Mouse (Mus musculus): ENCODE data around the gene D630045J12Rik. TPM values are rescaled to one million over a fixed set of nuclear protein-coding genes. Genes with fewer than 3 reads are reported as not detected.

The D630045J12Rik gene
- polyA plus RNA-seq, 1 experiment from 2014 or later, result 6.2 TPM

DNA sequence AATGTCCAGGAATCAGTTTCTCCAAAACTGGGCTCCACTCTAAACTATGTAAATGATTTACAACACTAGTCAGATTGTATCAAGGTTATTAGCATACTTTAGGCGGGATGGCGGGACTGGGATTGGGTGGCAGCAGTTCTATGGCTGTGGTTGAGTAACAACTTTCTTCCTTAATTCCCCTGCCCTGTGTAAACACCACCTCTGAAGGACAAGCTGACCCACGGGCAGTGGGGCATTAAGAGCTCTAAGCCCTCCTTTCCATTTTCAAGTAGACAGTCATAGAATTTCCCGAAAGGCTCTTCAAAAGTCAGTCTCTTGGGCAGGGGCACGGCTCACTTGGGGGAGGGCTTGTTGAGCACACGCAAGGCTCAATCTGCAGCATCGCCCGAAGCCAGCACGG is 142.9 kb downstream of the D630045J12Rik start:
- WGBS, result 66% methylated on average over 9 of the region's 9 CpGs
- no peak for ATAC-seq (ENCODE audit: insufficient number of reproducible peaks, low FRiP score, low TSS enrichment, low read depth)

DNA sequence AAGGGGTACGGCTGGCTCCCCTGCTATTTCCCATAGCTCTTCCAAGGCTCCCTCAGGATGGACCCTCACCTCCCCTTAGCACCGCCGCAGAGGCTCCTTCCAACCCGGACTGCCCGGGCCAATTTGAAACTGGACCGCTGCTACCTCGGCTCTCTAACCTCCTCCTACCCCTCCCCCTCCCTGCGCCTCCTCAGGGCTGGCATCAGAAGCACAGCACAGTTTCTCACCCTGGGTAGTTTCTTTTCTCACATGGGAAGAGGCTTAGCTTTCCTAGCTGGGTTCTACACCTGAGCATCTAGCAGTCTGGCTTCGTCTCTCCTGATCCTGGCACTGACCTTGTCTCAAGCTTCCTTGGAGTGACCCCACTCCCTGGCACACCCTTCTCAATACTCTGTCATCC is 143.9 kb downstream of the D630045J12Rik start:
- 13% methylated on average over 9 of the region's 9 CpGs for WGBS
- Histone ChIP-seq H3K27me3 (no peaks in the 10 kb centered on the region), H3K4me3 (replicated peaks) (peak overlapping the region; percentile 11; the same call in 1 of the 2 replicates), H3K4me2 (replicated peaks) (peak overlapping the region; percentile 24; the same call in 1 of the 2 replicates), H3K4me1 (peaks cover 9% of the 10 kb centered on the region; the same call in 1 of the 2 replicates), H3K9me3 (replicated peaks) (no peaks in the 10 kb centered on the region), H3K27ac (replicated peaks) (no peak overlapping the region), H3K9ac (no peak overlapping the region), H3K36me3 (no peaks in the 10 kb centered on the region)
- no peak for ATAC-seq (ENCODE audit: insufficient number of reproducible peaks, low FRiP score, low TSS enrichment, low read depth)

More for the DNA sequence above, 142.9 kb downstream of the D630045J12Rik start:
- Histone ChIP-seq H3K4me1 (peaks cover 9% of the 10 kb centered on the region; the same call in 1 of the 2 replicates), H3K27me3 (no peaks in the 10 kb centered on the region), H3K9me3 (replicated peaks) (no peaks in the 10 kb centered on the region), H3K27ac (replicated peaks) (no peak overlapping the region), H3K36me3 (no peaks in the 10 kb centered on the region), H3K4me3 (replicated peaks) (no peak overlapping the region), H3K9ac (no peak overlapping the region), H3K4me2 (replicated peaks) (no peak overlapping the region)

DNA sequence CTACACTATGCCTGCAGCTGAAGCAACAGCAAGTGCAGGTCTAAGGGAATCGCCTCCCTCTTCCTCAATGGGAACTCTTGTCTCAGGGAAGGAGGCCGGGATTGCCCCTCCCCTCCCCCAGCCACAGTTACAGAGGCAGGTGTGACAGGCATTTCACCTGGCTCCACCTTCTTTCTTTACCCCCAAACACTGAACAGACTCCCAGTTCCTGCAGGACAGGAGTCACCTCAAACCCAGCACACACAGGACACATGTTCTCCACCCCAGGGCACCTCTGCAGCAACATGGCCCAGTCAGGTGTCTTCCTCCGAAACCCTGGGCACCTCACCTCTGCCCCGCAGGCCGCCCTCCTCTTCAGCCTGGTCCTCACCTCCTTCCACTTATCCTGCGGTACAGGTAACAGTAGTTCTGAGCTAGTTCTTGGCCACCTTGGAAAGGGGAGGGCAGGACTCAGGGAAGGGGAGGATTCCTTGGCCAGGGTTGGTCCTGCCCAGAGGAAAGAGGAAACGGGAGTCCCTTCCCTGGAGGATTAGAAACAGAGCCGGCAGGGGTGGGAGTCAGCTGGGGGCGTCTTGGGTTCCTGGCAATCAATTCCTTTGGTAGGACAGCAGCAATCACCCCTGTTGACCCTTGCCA is 144.5 kb downstream of the D630045J12Rik start, which contains the start of gene Tmem213:
Gene Tmem213, plus strand, starts transcription at position 96 of the 636 bp plus-strand sequence.
- Histone ChIP-seq H3K27me3 (no peaks in the 10 kb centered on the region), H3K36me3 (no peaks in the 10 kb centered on the region), H3K27ac (replicated peaks) (no peak within 1 kb of the TSS), H3K4me3 (replicated peaks) (peak within 1 kb of the TSS; percentile 11; the same call in 1 of the 2 replicates), H3K9ac (no peak within 1 kb of the TSS), H3K4me2 (replicated peaks) (peak within 1 kb of the TSS; percentile 24; the same call in 1 of the 2 replicates), H3K9me3 (replicated peaks) (no peaks in the 10 kb centered on the region), H3K4me1 (peaks cover 9% of the 10 kb centered on the region; the same call in 1 of the 2 replicates)
- ATAC-seq (ENCODE audit: insufficient number of reproducible peaks, low FRiP score, low TSS enrichment, low read depth), result peak; percentile 30; the same call in 1 of the 2 replicates
- 20% methylated on average over 9 of the region's 9 CpGs for WGBS

DNA sequence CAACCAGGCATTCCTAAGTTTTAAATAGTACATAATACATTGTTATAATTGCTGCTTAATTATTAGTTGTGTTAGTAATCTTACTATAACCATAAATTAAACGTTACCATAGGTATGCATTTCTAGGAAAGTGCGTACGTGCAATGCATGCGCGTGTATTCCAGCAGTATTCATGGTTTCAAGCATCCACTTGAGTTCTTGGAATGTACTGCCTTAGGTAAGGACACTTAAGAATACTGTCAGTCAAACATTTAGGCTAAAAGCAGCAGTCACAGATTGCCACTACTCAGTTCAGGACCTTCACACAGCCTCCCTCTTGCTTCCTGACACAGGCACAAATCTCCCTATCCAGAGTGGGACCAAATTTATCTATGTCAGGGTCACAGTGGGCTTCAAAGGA is 145.4 kb downstream of the D630045J12Rik start:
- no peaks in the 10 kb centered on the region for H3K27me3 ChIP-seq
- no peak overlapping the region for H3K27ac ChIP-seq (replicated peaks)
- H3K4me2 ChIP-seq (replicated peaks), result no peak overlapping the region
- no peaks in the 10 kb centered on the region for H3K36me3 ChIP-seq
- no peaks in the 10 kb centered on the region for H3K9me3 ChIP-seq (replicated peaks)
- H3K4me1 ChIP-seq, result peaks cover 15% of the 10 kb centered on the region
- no peak for ATAC-seq (ENCODE audit: insufficient number of reproducible peaks, low FRiP score, low TSS enrichment, low read depth)
- no peak overlapping the region for H3K9ac ChIP-seq
- no peak overlapping the region for H3K4me3 ChIP-seq (replicated peaks)
- WGBS, result 82% methylated on average over 5 of the region's 5 CpGs

DNA sequence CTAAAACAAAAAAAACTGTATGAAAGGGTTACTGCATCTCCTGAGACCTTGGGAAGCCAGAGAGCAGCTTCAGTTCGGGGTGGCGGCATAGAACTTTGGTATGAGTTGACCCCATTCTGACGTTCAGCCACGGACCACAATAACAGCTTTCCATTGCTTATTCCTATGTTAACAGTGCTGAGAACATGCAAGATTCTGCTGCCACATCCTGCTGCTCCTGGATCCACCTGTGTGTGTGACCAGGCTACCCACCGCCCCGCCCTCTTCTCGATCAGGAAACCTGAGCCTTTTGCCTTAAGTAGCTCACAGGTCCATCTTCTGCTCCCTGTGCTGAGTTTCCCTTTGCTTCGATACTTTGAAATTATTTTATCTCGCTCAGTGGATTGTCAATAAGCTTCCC is 147.9 kb downstream of the D630045J12Rik start:
- ATAC-seq (ENCODE audit: insufficient number of reproducible peaks, low FRiP score, low TSS enrichment, low read depth), result no peak
- 85% methylated on average over 9 of the region's 9 CpGs for WGBS
- no peaks in the 10 kb centered on the region for H3K36me3 ChIP-seq
- H3K4me2 ChIP-seq (replicated peaks), result no peak overlapping the region
- H3K4me1 ChIP-seq, result peaks cover 15% of the 10 kb centered on the region
- no peak overlapping the region for H3K27ac ChIP-seq (replicated peaks)
- no peaks in the 10 kb centered on the region; the same call in 1 of the 2 replicates for H3K9me3 ChIP-seq (replicated peaks)
- H3K9ac ChIP-seq, result no peak overlapping the region
- no peaks in the 10 kb centered on the region for H3K27me3 ChIP-seq
- H3K4me3 ChIP-seq (replicated peaks), result no peak overlapping the region

DNA sequence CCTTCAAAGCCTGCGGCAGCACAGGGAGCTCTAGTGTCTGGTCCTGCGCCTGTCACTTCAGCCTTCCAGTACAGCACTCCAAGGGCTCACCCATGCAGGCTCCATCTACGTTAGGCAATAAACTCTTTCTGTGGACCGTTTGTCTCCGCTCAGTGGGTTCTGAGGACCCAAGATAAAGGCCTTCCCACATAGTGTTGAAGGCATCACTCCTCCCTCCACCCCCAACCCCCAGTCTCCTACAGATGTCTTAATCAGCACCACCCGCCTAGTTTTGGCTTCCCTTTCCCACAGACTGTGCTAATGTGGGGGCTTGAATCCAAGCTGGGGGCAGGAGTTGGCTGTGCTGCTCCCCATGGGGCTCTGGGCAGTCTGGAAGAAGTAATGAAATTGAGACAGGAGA is 150.0 kb downstream of the D630045J12Rik start:
- ATAC-seq (ENCODE audit: insufficient number of reproducible peaks, low FRiP score, low TSS enrichment, low read depth), result no peak
- Histone ChIP-seq H3K4me3 (replicated peaks) (no peak overlapping the region), H3K36me3 (no peaks in the 10 kb centered on the region), H3K4me2 (replicated peaks) (no peak overlapping the region), H3K27ac (replicated peaks) (no peak overlapping the region), H3K9ac (no peak overlapping the region), H3K27me3 (no peaks in the 10 kb centered on the region), H3K9me3 (replicated peaks) (no peaks in the 10 kb centered on the region; the same call in 1 of the 2 replicates), H3K4me1 (peaks cover 6% of the 10 kb centered on the region)
- WGBS, result 40% methylated on average over 6 of the region's 6 CpGs

DNA sequence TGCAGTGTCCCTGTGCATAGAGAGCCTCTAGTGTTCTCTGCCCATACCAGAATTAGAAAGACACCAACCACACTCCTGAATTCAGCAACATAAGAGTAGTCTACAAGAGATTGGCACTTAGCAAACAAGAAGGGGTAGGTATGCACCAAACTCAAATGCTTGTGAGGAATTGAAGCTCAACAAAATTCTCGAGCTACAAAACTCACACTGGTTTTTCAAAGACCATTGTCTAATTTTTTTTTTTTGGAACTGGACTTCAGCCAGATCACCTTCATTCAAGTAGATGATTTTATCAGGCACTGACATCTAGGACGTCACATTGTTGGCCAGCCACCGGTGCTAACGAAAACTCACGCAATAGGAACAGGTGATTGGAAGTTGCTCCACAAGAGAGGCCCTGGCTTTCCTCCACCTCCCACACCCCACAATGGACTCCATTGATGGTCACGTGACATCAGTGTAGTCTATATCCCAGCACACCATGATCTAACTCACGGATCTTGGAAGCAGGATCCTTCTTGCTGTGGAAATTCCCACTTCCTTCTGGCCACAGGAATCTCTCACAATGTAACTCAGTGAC is 151.5 kb downstream of the D630045J12Rik start:
- no peaks in the 10 kb centered on the region for H3K27me3 ChIP-seq
- WGBS, result 79% methylated on average over 7 of the region's 7 CpGs
- no peak overlapping the region for H3K4me2 ChIP-seq (replicated peaks)
- H3K9ac ChIP-seq, result no peak overlapping the region
- H3K4me3 ChIP-seq (replicated peaks), result no peak overlapping the region
- no peak for ATAC-seq (ENCODE audit: insufficient number of reproducible peaks, low FRiP score, low TSS enrichment, low read depth)
- H3K9me3 ChIP-seq (replicated peaks), result no peaks in the 10 kb centered on the region; the same call in 1 of the 2 replicates
- no peak overlapping the region for H3K27ac ChIP-seq (replicated peaks)
- no peaks in the 10 kb centered on the region for H3K36me3 ChIP-seq
- peaks cover 6% of the 10 kb centered on the region for H3K4me1 ChIP-seq

DNA sequence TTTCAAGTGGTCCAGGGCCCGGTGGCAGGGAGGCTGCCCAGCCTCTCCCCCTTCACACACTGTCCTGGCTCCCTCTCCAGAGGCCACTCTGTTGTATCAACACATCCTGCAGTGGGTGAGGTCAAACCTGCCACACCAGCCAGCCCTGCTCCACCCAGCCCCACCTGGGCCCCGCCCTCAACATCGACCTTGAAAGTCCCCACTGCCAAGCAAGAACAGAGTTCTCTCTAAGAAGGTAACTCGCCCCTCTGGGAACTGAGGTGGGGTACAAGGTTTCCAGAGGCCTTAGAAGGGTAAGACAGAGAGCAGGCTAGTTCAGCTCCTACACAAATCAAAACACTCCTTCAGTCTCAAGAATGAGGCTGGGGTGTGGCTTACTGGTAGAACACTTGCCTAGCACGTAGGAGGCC is 156.8 kb downstream of the D630045J12Rik start:
- Histone ChIP-seq H3K4me1 (no peaks in the 10 kb centered on the region), H3K9me3 (replicated peaks) (no peaks in the 10 kb centered on the region; the same call in 1 of the 2 replicates), H3K4me3 (replicated peaks) (no peak overlapping the region), H3K9ac (no peak overlapping the region), H3K4me2 (replicated peaks) (no peak overlapping the region), H3K36me3 (no peaks in the 10 kb centered on the region), H3K27ac (replicated peaks) (peak overlapping the region; percentile 48; the same call in 1 of the 2 replicates), H3K27me3 (no peaks in the 10 kb centered on the region)
- ATAC-seq (ENCODE audit: insufficient number of reproducible peaks, low FRiP score, low TSS enrichment, low read depth), result no peak; the same call in 1 of the 2 replicates
- WGBS, result 57% methylated on average over 5 of the region's 5 CpGs

DNA sequence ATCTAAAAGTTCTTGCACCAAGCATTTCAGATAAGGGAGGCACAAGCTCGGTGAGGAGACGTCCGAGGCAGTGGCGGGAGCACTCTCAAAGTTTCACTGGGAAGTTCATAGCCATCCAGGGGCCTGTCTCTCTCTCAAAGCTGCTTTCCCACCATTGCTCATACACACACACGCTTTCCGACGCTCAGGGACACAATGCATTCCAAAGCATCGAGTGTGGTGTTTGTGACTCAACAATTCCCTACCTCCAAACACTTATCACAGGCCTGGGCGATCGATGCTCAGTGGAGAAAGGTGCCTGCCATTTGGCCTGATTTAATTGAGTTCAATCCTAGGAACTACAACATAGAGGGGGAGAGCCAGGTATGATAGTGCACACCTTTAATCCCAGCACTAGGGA is 159.1 kb downstream of the D630045J12Rik start:
- H3K27ac ChIP-seq (replicated peaks), result no peak overlapping the region
- H3K4me2 ChIP-seq (replicated peaks), result no peak overlapping the region
- WGBS, result 83% methylated on average over 10 of the region's 10 CpGs
- H3K9ac ChIP-seq, result no peak overlapping the region
- no peaks in the 10 kb centered on the region for H3K36me3 ChIP-seq
- ATAC-seq (ENCODE audit: insufficient number of reproducible peaks, low FRiP score, low TSS enrichment, low read depth), result no peak
- no peaks in the 10 kb centered on the region for H3K27me3 ChIP-seq
- H3K4me3 ChIP-seq (replicated peaks), result no peak overlapping the region
- no peaks in the 10 kb centered on the region for H3K4me1 ChIP-seq
- H3K9me3 ChIP-seq (replicated peaks), result no peaks in the 10 kb centered on the region

DNA sequence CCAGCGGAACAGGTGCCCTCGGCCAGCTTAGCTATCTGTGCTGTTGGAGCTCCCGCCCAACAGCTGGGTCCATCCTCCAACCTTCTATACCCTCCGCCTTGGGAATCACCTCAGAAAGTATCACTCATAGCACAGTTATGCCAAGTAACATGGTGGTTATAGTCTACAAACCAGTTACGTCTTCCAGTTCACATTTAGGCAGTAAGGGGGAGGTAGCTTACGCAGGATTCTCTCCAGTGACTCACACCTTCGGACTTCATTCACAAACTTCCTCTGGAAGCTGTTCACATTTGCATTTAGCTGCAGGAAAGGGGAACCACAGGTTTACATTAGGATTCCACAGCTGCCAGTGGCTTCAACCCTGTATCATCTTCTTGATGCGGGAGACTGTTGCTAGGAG is 161.3 kb downstream of the D630045J12Rik start:
- Histone ChIP-seq H3K27ac (replicated peaks) (no peak overlapping the region), H3K4me3 (replicated peaks) (no peak overlapping the region), H3K27me3 (no peaks in the 10 kb centered on the region), H3K36me3 (no peaks in the 10 kb centered on the region), H3K4me2 (replicated peaks) (no peak overlapping the region), H3K9ac (no peak overlapping the region), H3K9me3 (replicated peaks) (no peaks in the 10 kb centered on the region), H3K4me1 (no peaks in the 10 kb centered on the region)
- WGBS, result 95% methylated on average over 8 of the region's 8 CpGs
- no peak for ATAC-seq (ENCODE audit: insufficient number of reproducible peaks, low FRiP score, low TSS enrichment, low read depth)

DNA sequence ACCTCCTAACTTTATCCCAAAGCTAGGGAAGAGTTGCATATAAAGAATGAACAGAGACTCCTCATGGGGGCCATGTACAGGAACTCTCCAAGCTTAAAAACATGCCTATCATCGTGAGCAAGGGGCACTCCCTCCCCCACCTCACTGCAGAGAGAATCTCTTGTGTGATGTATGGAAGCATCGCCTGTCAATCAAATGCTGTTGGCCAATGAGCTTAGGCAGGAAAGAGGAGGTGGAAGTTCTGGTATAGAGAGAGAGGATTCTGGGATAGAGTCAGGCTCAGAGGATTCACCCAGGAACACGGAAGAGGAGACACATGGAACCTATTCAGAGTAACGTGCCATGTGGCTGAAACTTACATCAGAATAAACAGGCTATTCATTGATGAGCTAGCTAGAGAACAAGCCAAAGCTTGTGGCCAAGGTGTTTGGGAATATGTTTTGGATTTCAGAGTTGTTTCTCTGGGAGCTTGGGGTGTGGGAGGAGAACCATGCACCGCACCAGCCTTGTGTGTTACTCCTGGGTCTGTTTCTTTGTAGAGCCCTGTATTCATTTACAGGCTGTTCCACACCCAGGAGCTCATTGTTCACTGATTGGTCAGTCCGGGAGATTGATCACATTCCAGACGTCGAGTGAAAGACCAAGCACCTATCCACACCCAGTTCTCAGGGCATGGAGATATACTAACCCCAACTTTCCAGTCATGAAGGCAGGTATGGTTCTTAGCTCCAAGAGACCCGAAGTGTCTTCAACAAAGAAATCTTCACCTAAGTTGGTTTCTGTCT is 166.4 kb downstream of the D630045J12Rik start:
- WGBS, result 60% methylated on average over 9 of the region's 9 CpGs
- H3K4me2 ChIP-seq (replicated peaks), result no peak overlapping the region

More for the DNA sequence above, 166.4 kb downstream of the D630045J12Rik start:
- no peak for ATAC-seq (ENCODE audit: insufficient number of reproducible peaks, low FRiP score, low TSS enrichment, low read depth)
- Histone ChIP-seq H3K4me1 (no peaks in the 10 kb centered on the region), H3K9ac (no peak overlapping the region), H3K9me3 (replicated peaks) (no peaks in the 10 kb centered on the region), H3K4me3 (replicated peaks) (no peak overlapping the region), H3K27ac (replicated peaks) (no peak overlapping the region), H3K36me3 (no peaks in the 10 kb centered on the region), H3K27me3 (no peaks in the 10 kb centered on the region)
